Mouse (Mus musculus) neural tube, embryonic 10.5 days (tissue): ENCODE results near the gene Lrp4.

Experiments
- DNase-seq: peaks from one replicate; pipeline ENCODE4 v3.0.0-alpha.2; 2017; ENCODE audit warnings: low spot score; ENCODE audit errors: extremely low spot score

Lrp4 gene

DNA sequence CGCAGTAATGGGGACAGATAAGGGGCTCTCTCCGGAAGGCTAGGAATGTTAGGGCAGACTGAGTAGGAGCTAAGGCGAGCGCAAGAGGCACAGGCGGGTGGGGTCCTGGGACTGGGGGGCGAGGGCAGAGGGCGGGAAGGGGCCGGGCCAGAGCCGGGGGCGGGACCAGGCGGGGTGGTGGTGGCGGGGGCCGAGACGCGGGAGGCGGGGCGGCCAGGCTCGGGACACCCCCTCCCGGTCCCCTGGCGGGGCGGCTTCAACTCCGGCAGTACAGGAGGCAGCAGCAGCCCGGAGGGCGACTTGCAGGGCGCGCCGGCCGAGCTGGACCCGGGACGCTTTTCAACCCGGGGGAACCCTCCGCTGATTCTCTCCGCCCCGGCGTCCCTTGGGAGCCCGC lies at the start of gene Lrp4:
Gene Lrp4 (plus strand): TSS at position 253 of the 397 bp plus-strand sequence.
- DNase-seq, result no peak

DNA sequence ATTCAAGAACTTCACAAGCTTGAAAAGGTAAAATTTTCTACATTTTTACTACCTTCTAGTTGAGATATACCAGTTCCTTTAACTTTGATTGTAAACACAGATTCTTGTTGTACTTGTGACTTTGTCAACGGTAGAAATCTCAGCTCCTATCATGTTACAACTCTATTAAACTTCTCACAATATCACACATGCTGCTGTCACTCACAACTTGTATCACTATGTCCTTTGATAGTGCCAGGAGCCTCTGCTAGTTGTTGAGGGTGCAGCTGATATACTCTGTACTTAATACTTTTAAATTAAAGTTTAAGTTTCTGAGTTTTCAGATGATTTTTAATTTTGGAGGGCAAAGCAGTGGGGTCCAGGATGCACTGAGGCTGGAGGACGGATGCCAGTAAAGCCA lies 49.3 kb upstream of the Lrp4 start:
- no peak for DNase-seq

GRCm38 (mm10) chr2:91411473-91411872 lies 45.8 kb upstream of the Lrp4 start:
- no peak for DNase-seq

- DNase-seq, result no peak
Observed at GRCm38 (mm10) chr2:91412361-91412760, 45.0 kb upstream of the Lrp4 start.

DNA sequence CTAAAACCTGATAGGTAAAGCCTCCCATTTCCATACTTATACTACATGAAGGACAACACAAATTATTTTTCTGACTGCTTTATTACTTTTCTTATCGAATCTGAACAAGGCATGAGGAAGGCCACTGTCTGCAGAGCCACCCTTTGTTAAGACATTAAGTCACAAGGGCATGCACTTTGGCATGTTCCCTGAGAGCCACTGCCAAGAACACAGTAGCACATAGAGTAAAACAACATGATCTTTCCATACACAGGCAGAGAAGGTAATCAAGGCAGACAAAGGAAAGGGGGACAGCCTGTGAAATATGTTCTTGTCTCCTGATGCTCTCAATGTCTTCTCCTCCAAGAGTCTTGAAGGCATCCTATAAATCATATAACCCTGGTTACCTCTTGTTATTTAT lies 43.5 kb upstream of the Lrp4 start:
- DNase-seq, result no peak

- no peak for DNase-seq
Observed at GRCm38 (mm10) chr2:91421641-91422040, 35.7 kb upstream of the Lrp4 start.

GRCm38 (mm10) chr2:91424061-91424720 lies 33.1 kb upstream of the Lrp4 start:
- no peak for DNase-seq

DNA sequence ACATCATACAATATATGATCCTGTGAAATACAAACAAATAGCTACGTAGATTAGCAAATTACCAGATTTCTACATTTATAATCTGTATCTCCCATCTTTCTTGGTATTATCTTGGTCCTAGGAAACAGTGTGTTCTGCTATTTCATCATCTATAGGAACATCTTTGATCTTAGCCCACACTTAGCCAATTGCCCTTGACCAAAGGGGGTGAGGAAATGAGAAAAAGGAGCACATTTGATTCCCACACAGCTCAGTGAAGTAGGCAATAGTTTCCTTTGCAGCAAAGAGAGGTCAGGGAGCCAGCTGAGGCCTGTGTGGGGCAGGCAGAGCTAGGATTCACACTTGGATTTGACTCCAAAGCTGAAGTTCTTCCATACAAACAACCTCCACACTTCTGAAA lies 31.0 kb upstream of the Lrp4 start:
- DNase-seq, result no peak

- no peak for DNase-seq
Observed at GRCm38 (mm10) chr2:91429146-91429545, 28.2 kb upstream of the Lrp4 start.

GRCm38 (mm10) chr2:91429915-91430599 lies 27.3 kb upstream of the Lrp4 start:
- DNase-seq, result no peak

DNA sequence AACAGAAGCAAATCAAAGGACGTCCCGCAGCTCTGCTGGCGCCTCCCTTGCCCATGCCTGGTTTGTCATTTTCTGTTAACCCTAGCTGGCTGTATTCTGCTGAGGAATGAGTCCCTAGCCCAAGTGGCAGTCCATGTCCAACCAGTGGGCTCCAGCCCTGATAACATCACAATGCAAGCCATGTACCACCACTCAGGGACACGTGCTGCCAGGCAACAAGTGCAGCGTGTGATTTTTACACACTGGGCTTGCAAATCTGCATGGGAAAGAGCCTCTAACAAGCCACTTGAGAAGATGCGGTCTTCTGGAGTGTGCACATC lies 26.8 kb upstream of the Lrp4 start:
- no peak for DNase-seq

- no peak for DNase-seq
Observed at GRCm38 (mm10) chr2:91436713-91437112, 20.6 kb upstream of the Lrp4 start.

GRCm38 (mm10) chr2:91437116-91437815 lies 20.0 kb upstream of the Lrp4 start:
- DNase-seq, result no peak

- DNase-seq, result no peak
Observed at GRCm38 (mm10) chr2:91439271-91439670, 18.0 kb upstream of the Lrp4 start.

- DNase-seq, result no peak
Observed at GRCm38 (mm10) chr2:91439876-91440275, 17.4 kb upstream of the Lrp4 start.

- no peak for DNase-seq
Observed at GRCm38 (mm10) chr2:91440686-91441085, 16.6 kb upstream of the Lrp4 start.

GRCm38 (mm10) chr2:91441715-91442114 lies 15.6 kb upstream of the Lrp4 start:
- no peak for DNase-seq

GRCm38 (mm10) chr2:91442241-91442640 lies 15.1 kb upstream of the Lrp4 start:
- DNase-seq, result no peak

DNA sequence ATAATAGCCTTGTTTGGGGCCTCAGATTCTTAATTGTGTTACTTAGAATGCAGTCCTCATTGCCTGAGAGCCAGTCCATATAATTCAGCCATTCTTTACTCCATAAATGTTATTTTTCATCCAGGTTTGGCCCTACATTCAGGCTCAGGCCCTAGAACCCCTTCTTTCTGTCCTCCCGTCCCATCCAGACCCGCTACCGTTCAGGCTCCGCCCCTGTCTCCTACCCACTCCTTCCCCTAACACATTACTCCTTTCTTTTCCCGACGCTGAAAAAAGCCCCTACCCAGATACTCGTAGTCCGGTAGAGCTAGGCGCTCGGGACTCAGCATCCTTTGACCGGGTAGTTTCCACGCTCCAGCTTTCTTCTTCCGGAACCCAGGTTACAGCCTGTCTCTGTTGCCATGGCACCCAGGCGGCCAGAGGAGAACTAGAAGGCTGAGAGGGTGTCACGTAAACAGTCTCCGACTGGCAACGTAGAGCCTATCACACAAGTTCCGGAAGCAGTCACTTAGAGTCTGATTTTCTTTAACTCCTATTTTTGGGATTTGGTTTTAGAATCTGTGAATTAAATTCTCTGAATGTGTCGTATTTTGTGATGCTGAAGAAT lies 12.9 kb upstream of the Lrp4 start, which contains the start of gene 1110051M20Rik:
Gene 1110051M20Rik (minus strand): TSS at position 419 of the 607 bp plus-strand sequence.
- DNase-seq, result peak; percentile 86

DNA sequence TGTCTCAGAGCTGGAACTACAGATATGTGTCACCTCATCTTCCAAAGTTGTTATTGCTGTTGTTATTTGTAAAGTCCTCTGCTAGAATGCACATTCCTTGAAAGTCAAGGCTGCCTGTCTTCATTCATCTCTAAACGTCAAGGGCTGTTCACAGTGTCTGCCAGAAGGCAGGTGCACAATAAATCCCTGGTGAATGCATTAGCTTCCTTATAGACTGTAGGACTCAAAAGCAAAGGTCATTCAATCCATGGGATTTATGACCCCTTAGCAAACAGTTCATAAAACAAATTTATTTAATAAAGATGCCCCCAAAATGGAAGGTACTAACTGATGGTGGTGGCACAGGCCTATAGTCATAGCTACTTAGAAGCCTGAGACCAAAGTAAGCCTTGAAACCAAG lies 7.6 kb upstream of the Lrp4 start:
- DNase-seq, result no peak

- no peak for DNase-seq
Observed at GRCm38 (mm10) chr2:91450316-91450715, 7.0 kb upstream of the Lrp4 start.

- no peak for DNase-seq
Observed at GRCm38 (mm10) chr2:91452658-91453057, 4.7 kb upstream of the Lrp4 start.
